Mouse (Mus musculus) neural tube, embryonic 15.5 days (tissue): ENCODE data around the gene Ino80. TPM values are rescaled to one million over a fixed set of nuclear protein-coding genes. Genes with fewer than 3 reads are reported as not detected.
"Not testable (repeated sequence)": the region's sequence is repeated elsewhere in the genome, so short reads cannot be mapped to it uniquely, and the experiment has no call there.

Source experiments
- ATAC-seq: fragments of 200-750 bp; cut with Nextera tagmentation; 2 replicates; pipeline ENCODE4 v1.8.0; 2017; ENCODE audit warnings: mild to moderate bottlenecking, moderate TSS enrichment, moderate library complexity; ENCODE audit not compliant: low FRiP score
- H3K27ac ChIP-seq: fragments of 300-500 bp; sonication (generic); replicated peaks from 2 replicates; pipeline ENCODE4 v1.5.1; 2015; ENCODE audit warnings: mild to moderate bottlenecking, inconsistent platforms
- H3K27me3 ChIP-seq: fragments of 300-500 bp; sonication (generic); replicated peaks from 2 replicates; pipeline ENCODE4 v1.6.1; 2015; ENCODE audit warnings: inconsistent platforms
- H3K36me3 ChIP-seq: fragments of 300-500 bp; sonication (generic); 2 replicates; pipeline ENCODE4 v1.6.1; 2015; ENCODE audit warnings: inconsistent platforms
- H3K4me1 ChIP-seq: fragments of 300-500 bp; sonication (generic); 2 replicates; pipeline ENCODE4 v1.6.1; 2015; ENCODE audit warnings: inconsistent platforms
- H3K4me2 ChIP-seq: fragments of 300-500 bp; sonication (generic); 2 replicates; pipeline ENCODE4 v1.6.1; 2015; ENCODE audit warnings: inconsistent platforms, mild to moderate bottlenecking, moderate library complexity
- H3K4me3 ChIP-seq: fragments of 300-500 bp; sonication (generic); replicated peaks from 2 replicates; pipeline ENCODE4 v1.5.1; 2015; ENCODE audit warnings: mild to moderate bottlenecking, inconsistent platforms
- H3K9ac ChIP-seq: fragments of 300-500 bp; sonication (generic); replicated peaks from 2 replicates; pipeline ENCODE4 v1.6.1; 2015; ENCODE audit warnings: mild to moderate bottlenecking, inconsistent platforms
- H3K9me3 ChIP-seq: fragments of 300-500 bp; sonication (generic); replicated peaks from 2 replicates; pipeline ENCODE4 v1.6.1; 2016; ENCODE audit warnings: inconsistent platforms
- WGBS: fragments of 180-500 bp; shearing (Covaris S2); methylation state at CpG from one replicate; pipeline ENCODE4 v1.1.7; 2015; ENCODE audit warnings: mixed read lengths; 5-methylcytosine and 5-hydroxymethylcytosine counted together
- polyA plus RNA-seq: library from polyadenylated mRNA; unstranded; fragments of >200 nt; fragmentation: Nextera tagmentation; extraction: Ambion mirVana; gene quantifications from 2 replicates; pipeline ENCODE4 v1.2.1, GENCODE M21; 2015

The Ino80 gene
- 3.1 and 3.5 TPM in 2 replicates for polyA plus RNA-seq

DNA sequence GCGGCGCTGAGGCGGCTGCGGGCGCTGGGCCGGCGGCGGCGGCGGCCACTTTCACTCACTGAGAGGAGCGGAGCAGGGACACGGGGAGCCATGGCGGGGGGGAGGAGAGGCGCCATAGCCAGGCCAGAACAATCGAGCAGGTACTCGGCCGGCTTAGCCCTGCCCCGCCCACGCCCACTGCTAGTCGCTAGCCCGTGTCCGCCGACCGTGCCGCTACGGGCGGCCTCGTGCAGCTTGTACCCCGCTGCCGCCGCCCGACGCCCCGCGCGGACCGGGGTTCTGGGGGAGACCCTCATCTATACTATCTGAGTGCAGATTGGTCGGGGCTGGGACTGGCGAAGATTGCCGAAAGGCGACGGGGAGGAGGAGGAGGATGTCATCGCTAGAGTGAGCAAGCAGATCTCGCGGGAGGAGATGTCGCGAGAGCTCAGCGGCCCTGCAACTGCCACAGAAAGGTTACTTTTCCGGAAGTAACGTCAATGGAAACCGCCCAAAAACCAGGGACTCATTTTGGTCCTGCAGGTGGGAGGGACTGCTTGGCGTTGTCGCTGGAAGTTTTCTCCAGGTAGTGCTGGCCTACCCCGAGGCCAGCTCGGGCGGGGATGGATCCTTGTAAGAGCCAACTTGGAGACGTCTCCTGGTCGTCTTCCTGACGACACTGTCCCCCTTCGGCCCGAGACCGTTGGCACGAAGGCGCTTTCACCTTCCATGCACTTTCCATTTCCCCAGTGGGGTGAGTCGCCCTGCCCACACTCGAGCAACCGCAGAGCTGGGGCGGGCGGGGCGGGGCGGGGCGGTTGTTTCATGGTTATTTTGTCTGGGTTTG, at the start of gene Ino80:
TSS of gene Ino80 (minus strand) at position 117 of the 826 bp plus-strand sequence.
- Histone ChIP-seq H3K4me1 (peaks cover 32% of the 10 kb centered on the region), H3K4me2 (peak within 1 kb of the TSS; percentile 80), H3K27me3 (no peaks in the 10 kb centered on the region), H3K9me3 (no peaks in the 10 kb centered on the region), H3K27ac (peak within 1 kb of the TSS; percentile 99), H3K4me3 (peak within 1 kb of the TSS; percentile 84), H3K9ac (peak within 1 kb of the TSS; percentile 94), H3K36me3 (no peaks in the 10 kb centered on the region)
- peak; percentile 97 for ATAC-seq
- WGBS: under 1% methylated on average over 55 of the region's 72 CpGs

DNA sequence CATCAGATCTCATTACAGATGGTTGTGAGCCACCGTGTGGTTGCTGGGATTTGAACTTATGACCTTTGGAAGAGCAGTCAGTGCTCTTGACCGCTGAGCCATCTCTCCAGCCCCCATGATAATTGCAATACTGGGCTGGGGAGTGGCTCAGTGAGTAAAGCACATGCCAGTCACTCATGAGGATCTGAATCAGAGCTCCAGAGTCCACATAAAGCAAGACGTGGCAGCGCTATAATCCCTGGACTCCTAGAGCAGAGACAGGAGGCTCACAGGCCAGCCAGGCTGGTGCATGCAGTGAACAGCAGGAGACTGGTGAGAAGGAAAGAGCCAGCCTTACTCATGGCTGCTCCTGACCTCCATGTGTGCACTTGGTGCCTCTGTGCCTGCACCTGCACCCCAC, 47.9 kb upstream of the Ino80 start:
- Histone ChIP-seq H3K27ac (no peak overlapping the region), H3K36me3 (no peaks in the 10 kb centered on the region), H3K9me3 (no peaks in the 10 kb centered on the region), H3K4me3 (no peak overlapping the region), H3K27me3 (no peaks in the 10 kb centered on the region), H3K9ac (no peak overlapping the region), H3K4me1 (no peaks in the 10 kb centered on the region), H3K4me2 (no peak overlapping the region)
- ATAC-seq: no peak
- 48% methylated on average over 4 of the region's 4 CpGs for WGBS

DNA sequence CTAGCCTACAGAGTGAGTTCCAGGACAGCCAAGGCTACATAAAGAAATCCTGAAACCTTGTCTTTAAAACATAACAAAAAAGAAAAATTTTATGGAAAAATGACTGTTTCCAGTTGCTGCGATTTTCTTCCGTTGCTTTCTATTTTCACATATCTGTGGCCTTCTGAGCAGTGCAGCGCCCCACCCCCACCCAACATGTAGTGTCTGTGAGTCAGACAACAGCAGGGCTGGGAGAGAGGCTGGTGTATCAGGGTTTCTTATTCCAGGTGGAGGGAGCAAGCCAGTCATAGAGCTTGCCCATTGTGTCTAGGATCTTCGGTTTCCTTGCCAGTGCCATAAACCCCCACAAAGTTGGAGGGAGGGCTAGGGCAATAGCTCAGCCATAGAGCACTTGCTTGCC, 46.3 kb upstream of the Ino80 start:
- no peak for ATAC-seq
- H3K36me3 ChIP-seq: no peaks in the 10 kb centered on the region
- no peak overlapping the region for H3K4me2 ChIP-seq
- no peaks in the 10 kb centered on the region for H3K4me1 ChIP-seq
- H3K27ac ChIP-seq: no peak overlapping the region
- no peak overlapping the region for H3K9ac ChIP-seq
- H3K27me3 ChIP-seq: no peaks in the 10 kb centered on the region
- no peaks in the 10 kb centered on the region for H3K9me3 ChIP-seq
- 67% methylated on average over 4 of the region's 4 CpGs for WGBS
- no peak overlapping the region for H3K4me3 ChIP-seq

DNA sequence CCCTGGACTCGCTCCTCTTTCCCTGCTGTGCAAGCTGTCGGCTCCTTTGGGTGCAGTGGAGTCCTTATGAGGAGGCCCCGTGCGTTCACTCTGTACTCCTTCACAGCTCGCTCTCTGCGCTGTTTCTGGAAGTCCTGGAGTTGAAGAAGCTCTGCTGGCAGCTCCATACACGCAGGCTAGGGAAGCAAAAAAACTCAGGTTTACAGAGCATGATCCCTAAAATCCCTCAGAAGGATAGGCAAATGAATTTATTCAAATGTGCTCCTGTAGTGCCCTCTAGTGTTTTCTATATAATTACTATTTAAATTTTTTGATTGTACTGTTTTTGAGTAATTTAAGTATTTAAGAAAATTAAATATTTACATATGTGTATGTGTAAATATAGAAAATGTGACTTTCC, 43.1 kb upstream of the Ino80 start:
- Histone ChIP-seq H3K27me3 (no peaks in the 10 kb centered on the region), H3K36me3 (no peaks in the 10 kb centered on the region), H3K4me2 (no peak overlapping the region), H3K9me3 (no peaks in the 10 kb centered on the region), H3K9ac (no peak overlapping the region), H3K27ac (no peak overlapping the region), H3K4me1 (no peaks in the 10 kb centered on the region), H3K4me3 (no peak overlapping the region)
- no peak for ATAC-seq
- 76% methylated on average over 7 of the region's 7 CpGs for whole genome bisulfite sequencing

DNA sequence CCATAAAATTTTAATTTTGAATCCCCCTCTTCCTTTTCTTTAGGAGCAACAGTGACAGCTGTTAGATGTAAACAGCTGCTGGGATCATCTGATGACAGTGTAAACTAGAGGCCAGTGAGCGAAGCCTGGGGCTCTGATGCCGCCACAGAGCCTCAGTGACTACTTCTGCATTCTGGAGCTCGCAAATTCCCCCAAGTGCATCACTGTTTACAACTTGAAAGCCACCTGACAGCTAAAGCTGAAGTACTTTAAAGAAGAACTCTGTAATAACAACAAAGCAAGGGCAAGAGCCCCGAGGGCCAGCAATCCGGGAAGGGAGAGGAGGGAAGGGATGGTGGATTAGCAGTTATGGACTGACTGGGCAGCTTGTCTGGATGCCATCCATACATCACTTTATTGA, 39.3 kb upstream of the Ino80 start:
- no peaks in the 10 kb centered on the region for H3K9me3 ChIP-seq
- no peak for ATAC-seq
- H3K27me3 ChIP-seq: no peaks in the 10 kb centered on the region
- H3K27ac ChIP-seq: no peak overlapping the region
- no peak overlapping the region for H3K4me2 ChIP-seq
- no peak overlapping the region for H3K4me3 ChIP-seq
- no peaks in the 10 kb centered on the region for H3K4me1 ChIP-seq
- H3K9ac ChIP-seq: no peak overlapping the region
- H3K36me3 ChIP-seq: no peaks in the 10 kb centered on the region
- 62% methylated on average over 5 of the region's 5 CpGs for WGBS

DNA sequence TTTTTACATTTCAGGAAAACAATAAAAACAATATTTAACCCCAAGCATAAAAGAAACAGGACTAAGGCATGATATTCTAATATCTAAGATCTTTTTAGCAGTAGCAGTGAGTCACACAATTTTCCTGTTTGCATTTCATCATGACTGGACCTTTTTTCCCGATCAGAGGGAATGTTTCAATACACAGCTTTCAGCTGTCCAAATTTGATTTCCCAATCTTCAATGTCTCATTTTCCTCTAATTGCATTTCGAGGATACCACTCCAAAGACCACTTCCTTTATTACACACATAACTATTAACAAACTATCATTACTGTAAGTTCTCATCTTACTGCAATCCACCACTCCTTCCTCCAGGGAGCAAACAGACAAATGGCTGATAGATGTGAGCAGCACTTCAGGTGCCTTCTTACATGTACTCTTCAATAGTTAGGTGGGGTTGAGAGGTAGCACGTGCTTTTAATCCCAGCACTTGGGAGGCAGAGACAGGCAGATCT, 36.6 kb upstream of the Ino80 start:
- Histone ChIP-seq H3K27me3 (no peaks in the 10 kb centered on the region), H3K4me3 (no peak overlapping the region), H3K36me3 (no peaks in the 10 kb centered on the region), H3K4me2 (no peak overlapping the region), H3K27ac (no peak overlapping the region), H3K9me3 (no peaks in the 10 kb centered on the region), H3K9ac (no peak overlapping the region), H3K4me1 (no peaks in the 10 kb centered on the region)
- ATAC-seq: no peak
- WGBS: 84% methylated on average over 3 of the region's 3 CpGs

DNA sequence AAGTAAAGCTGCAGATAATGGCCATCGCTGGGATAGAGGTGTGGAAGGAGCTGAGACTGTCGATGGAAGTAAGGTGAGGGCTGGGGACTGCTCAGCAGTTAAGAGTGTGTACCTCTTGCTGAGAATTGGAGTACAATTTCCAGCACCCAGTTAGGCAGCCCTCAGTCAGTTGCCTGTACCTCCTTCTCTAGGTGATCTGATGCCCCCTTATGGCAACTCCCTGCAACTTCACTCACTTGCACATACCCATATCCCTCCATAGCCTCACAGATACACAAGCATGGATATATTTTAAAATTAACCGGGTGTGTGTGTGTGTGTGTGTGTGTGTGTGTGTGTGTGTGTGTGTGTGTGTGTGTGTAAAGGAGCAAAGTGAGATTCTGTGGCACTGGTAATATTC, 34.8 kb upstream of the Ino80 start:
- no peaks in the 10 kb centered on the region for H3K36me3 ChIP-seq
- WGBS: 85% methylated on average over 3 of the region's 3 CpGs

DNA sequence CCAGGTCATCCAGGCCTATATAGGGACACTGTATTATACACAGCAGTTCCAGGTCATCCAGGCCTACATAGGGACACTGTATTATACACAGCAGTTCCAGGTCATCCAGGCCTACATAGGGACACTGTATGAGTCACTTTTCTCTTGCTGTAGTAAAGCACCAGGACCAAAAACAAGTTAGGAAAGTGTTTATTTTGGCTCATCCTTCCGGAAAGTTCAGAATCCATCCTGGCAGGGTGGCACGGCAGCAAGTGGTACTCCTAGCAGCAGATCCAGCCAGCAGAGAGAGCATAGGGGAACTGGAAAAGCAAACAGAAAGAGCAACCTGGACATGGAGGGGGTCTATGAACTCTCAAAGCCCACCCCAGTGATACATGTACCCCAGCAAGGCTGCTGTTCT, 33.4 kb upstream of the Ino80 start:
- Histone ChIP-seq H3K9me3 (no peaks in the 10 kb centered on the region), H3K36me3 (no peaks in the 10 kb centered on the region), H3K27ac (no peak overlapping the region), H3K9ac (no peak overlapping the region), H3K4me1 (no peaks in the 10 kb centered on the region), H3K4me2 (no peak overlapping the region), H3K27me3 (no peaks in the 10 kb centered on the region), H3K4me3 (no peak overlapping the region)
- no peak for ATAC-seq
- 87% methylated on average over 2 of the region's 2 CpGs for WGBS

More for the DNA sequence above, 34.8 kb upstream of the Ino80 start:
- no peak for ATAC-seq
- Histone ChIP-seq H3K4me2 (no peak overlapping the region), H3K27ac (no peak overlapping the region), H3K9ac (no peak overlapping the region), H3K9me3 (no peaks in the 10 kb centered on the region), H3K27me3 (no peaks in the 10 kb centered on the region), H3K4me1 (no peaks in the 10 kb centered on the region), H3K4me3 (no peak overlapping the region)

DNA sequence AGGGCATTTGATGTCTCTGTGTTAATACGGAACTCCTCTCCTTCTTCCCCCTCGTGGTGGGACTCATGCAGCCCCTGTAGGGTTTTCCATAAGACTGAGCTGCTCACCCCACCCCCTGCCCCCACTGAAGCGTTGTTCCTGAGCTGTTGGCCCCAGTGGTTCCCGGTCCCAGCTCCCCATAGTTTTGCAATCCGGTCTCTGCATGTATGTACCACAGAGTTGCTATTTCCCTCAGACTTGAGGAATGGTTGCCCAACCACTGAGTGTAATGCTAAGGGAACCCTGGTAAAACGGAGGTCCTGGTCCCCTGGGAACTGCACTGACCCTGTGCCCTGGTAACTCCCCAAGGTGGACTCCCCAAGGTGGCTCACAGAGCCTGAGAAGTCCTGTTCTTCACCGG, 31.0 kb upstream of the Ino80 start:
- H3K9me3 ChIP-seq, ATAC-seq, H3K4me1 ChIP-seq, H3K9ac ChIP-seq, H3K27me3 ChIP-seq, H3K36me3 ChIP-seq, H3K4me3 ChIP-seq, H3K27ac ChIP-seq, H3K4me2 ChIP-seq: not testable (repeated sequence)
- 66% methylated on average over 7 of the region's 7 CpGs for WGBS

DNA sequence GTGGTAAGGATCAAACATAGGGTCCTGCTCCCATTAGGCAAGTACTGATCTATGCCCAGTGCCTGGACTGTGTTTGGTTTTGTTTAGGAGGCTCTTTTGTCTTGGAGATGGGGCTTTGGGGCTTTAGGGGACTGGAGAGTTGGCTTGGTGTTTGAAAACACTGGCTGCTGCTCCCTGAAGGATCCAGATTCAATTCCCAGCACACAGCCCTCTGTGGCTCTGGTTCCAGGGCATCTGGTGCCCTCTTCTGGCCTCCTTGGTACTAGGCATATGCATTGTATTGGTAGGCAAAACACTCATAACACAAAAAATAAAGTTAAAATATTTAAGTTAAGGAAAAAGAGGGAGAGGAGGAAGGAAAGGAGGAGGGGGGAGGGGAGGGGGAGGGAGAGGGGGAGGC, 29.6 kb upstream of the Ino80 start:
- no peak overlapping the region for H3K4me3 ChIP-seq
- no peak overlapping the region for H3K27ac ChIP-seq
- ATAC-seq: no peak
- no peaks in the 10 kb centered on the region for H3K9me3 ChIP-seq
- H3K36me3 ChIP-seq: no peaks in the 10 kb centered on the region
- H3K4me1 ChIP-seq: no peaks in the 10 kb centered on the region
- no peak overlapping the region for H3K9ac ChIP-seq
- no peaks in the 10 kb centered on the region for H3K27me3 ChIP-seq
- H3K4me2 ChIP-seq: no peak overlapping the region

DNA sequence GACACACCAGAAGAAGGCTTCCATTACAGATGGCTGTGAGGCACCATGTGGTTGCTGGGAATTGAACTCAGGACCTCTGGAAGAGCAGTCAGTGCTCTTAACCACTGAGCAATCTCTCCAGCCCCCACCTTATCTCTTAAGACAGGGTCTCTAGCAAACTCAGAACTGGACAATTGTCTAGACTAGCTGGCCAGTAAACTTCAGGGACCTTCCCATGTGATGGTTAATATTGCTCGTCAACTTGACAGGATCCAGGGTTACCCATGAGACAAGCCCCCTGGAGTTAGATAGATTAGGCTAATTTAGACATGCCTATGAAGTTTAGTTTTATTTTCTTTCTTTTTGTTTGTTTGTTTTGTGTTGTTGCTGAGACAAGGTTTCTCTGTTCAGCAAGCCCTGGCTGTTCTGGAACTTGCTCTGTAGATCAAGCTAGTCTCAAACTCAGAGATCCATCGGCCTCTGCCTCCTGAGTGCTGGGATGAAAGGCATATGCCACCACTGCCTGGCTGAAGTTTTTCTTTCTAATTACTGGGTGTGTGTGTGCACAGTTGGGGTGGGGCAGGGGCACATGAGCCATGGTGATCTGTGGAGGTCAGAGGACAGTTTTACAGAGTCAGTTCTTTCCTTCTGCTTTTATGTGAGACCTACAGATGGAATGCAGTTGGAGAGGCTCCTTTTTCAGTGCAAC, 23.6 kb upstream of the Ino80 start:
- Histone ChIP-seq H3K9ac (no peak overlapping the region), H3K27ac (no peak overlapping the region), H3K4me3 (no peak overlapping the region), H3K36me3 (no peaks in the 10 kb centered on the region), H3K4me1 (no peaks in the 10 kb centered on the region), H3K9me3 (no peaks in the 10 kb centered on the region), H3K27me3 (0 out of 2 replicates have a peak, but pooled peaks cover 2% of the 10 kb centered on the region), H3K4me2 (no peak overlapping the region)
- no peak for ATAC-seq
- WGBS: 89% methylated on average over 2 of the region's 2 CpGs

DNA sequence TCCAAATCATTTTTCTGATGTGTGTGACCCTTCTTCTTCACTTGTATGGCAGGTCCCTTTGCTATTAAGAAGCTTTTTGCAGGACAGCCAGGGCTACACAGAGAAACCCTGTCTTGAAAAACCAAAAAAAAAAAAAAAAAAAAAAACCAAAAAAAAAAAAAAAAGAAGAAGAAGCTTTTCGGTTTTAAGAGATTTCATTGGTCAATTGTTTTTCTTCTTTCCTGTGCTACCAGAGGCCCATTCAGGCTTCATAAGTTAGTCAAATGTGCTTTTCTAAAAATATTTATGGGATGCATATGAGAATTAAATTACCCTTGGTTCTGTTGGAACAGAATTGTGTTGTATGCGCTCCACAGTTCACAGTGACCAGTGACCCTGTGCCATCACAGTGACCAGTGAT, 21.4 kb upstream of the Ino80 start:
- Histone ChIP-seq H3K4me3 (no peak overlapping the region), H3K4me1 (no peaks in the 10 kb centered on the region), H3K4me2 (no peak overlapping the region), H3K9ac (no peak overlapping the region), H3K36me3 (no peaks in the 10 kb centered on the region), H3K27me3 (0 out of 2 replicates have a peak, but pooled peaks cover 2% of the 10 kb centered on the region), H3K27ac (no peak overlapping the region), H3K9me3 (no peaks in the 10 kb centered on the region)
- WGBS: 85% methylated on average over 2 of the region's 2 CpGs
- ATAC-seq: no peak
